8 mouse cellular contexts compared by ENCODE assay signal in genomic region chr13:63814746-63815681, GRCm38 (mm10). TPM values are rescaled to one million over a fixed set of nuclear protein-coding genes. Genes with fewer than 3 reads are reported as not detected.
DNase-seq lines count a peak whose midpoint lies in the region; ATAC-seq lines count a peak whose summit lies in the region.

Gene Ercc6l2 (plus strand): TSS chr13:63815240.

- H3K27ac ChIP-seq in hindbrain, embryonic 16.5 days (ENCODE audit: low read depth, low read length) = peak within 1 kb of the TSS; percentile 97
- H3K27ac ChIP-seq in macrophage = peak within 1 kb of the TSS; percentile 79

- no peaks in the 10 kb centered on the region for H3K79me2 ChIP-seq in macrophage (ENCODE audit: inconsistent target)

- H3K4me1 ChIP-seq in hindbrain, embryonic 16.5 days (ENCODE audit: control insufficient read depth, insufficient read depth, low read depth, low read length) = peaks cover 12% of the 10 kb centered on the region

- peak within 1 kb of the TSS; percentile 85 for H3K4me2 ChIP-seq in hindbrain, embryonic 16.5 days (ENCODE audit: low read length)

- ATAC-seq in hindbrain, embryonic 16.5 days = peak; percentile 100

- peak; percentile 94 for DNase-seq in WW6 (ENCODE audit: low read depth, low spot score)
- DNase-seq in cerebellum, postnatal 4 days (ENCODE audit: low spot score in 2 of 2) = peak; percentile 97 to 99
- peak; percentile 100 for DNase-seq in gastrocnemius, adult 18-20 months (ENCODE audit: low spot score)
- DNase-seq in left cerebral cortex, adult 18-20 months (ENCODE audit: low spot score in 2 of 2) = peak; percentile 98
- peak; percentile 99 for DNase-seq in right cerebral cortex, adult 18-20 months
- peak; percentile 98 for DNase-seq in urinary bladder, postnatal 10 days (ENCODE audit: low spot score)

- peak within 1 kb of the TSS; percentile 81 for H3K4me3 ChIP-seq in hindbrain, embryonic 16.5 days (ENCODE audit: low read length)
- H3K4me3 ChIP-seq in macrophage (ENCODE audit: inconsistent target) = peak within 1 kb of the TSS; percentile 82

- H3K36me3 ChIP-seq in hindbrain, embryonic 16.5 days (ENCODE audit: control insufficient read depth, insufficient read depth, low read length) = no peaks in the 10 kb centered on the region
- H3K36me3 ChIP-seq in macrophage (ENCODE audit: inconsistent target) = no peaks in the 10 kb centered on the region

- no peaks in the 10 kb centered on the region for H3K9me3 ChIP-seq in hindbrain, embryonic 16.5 days (ENCODE audit: control insufficient read depth, low read length)

- H3K9ac ChIP-seq in hindbrain, embryonic 16.5 days (ENCODE audit: low read depth, low read length) = peak within 1 kb of the TSS; percentile 91

- under 1% methylated on average over 74 of the region's 87 CpGs for WGBS in hindbrain, embryonic 16.5 days
- WGBS in macrophage (ENCODE audit: missing documents) = under 1% methylated on average over 78 of the region's 87 CpGs

- H3K27me3 ChIP-seq in hindbrain, embryonic 16.5 days (replicated peaks; ENCODE audit: control insufficient read depth, insufficient read depth, low read length) = no peaks in the 10 kb centered on the region

RNA-seq across cellular contexts. Expression of gene Ercc6l2, which starts in this region (rescaled TPM):
- total RNA-seq in gastrocnemius, adult 18-20 months (2021) = 10 to 100 TPM; 17.0 to 17.5 TPM
- polyA plus RNA-seq in hindbrain, embryonic 16.5 days (2015; fragmentation: Nextera tagmentation; extraction: Ambion mirVana) = 12.9 and 13.3 TPM in 2 replicates
- 10 to 100 TPM; 15.4 to 19.5 TPM for total RNA-seq in left cerebral cortex, adult 18-20 months (2021)
- 10 to 100 TPM; 16.2 to 64.3 (median 39.5) TPM for total RNA-seq in macrophage (2018; cell fraction: chromatin; rRNA removed)
- total RNA-seq in macrophage (2018; cell fraction: cytosol; rRNA removed) = 10 to 100 TPM in 11 of 26 experiments, 1 to 10 TPM in 15; 5.6 to 15.2 (median 9.8) TPM
- total RNA-seq in macrophage (2018; cell fraction: nucleus; rRNA removed) = 10 to 100 TPM; 15.1 to 54.2 (median 29.9) TPM
- 8.7 to 16.8 TPM (median 10.7 TPM) in 3 replicates for polyA plus RNA-seq in macrophage (2018)

Comparison
In these comparisons a context has a peak if more than half of its experiments do, and no peak if none do; other contexts are left out.
1. Peak in every context shown above with its lines: DNase-seq, ATAC-seq, H3K4me3 ChIP-seq and H3K27ac ChIP-seq.